Mouse (Mus musculus) cerebellum, postnatal 10 days (tissue): ENCODE measurements at regions not wholly inside any gene's neighbourhood (a gene's known extent, or its start where the extent isn't known, plus 50 kb on each side); places are given as distances from the start of the nearest gene placed in this dataset.

Source experiments
- DNase-seq, 2 experiments: peaks; one replicate each; pipeline ENCODE4 v3.0.0; 2021; ENCODE audit warnings: mixed read lengths in 2 of 2

DNA sequence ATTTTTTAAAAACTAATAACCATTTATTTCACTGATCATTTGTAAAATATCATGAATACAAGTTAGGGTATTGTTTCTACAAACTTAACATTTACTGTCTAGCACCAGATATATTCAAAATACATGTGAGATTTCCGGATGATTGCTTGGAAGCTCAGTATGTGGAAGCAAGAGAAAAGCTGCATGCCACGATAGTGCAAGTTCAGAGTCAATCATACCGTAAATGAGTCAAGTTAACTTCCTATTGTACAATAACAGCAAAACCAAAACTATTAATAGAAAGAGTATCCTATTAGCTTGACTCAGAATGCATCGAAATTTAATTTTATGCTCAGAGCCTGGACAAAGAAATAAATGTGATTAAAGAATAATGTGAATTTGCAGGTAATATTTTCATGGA, 1284.6 kb upstream of the Cited2 start:
- no peak for DNase-seq

DNA sequence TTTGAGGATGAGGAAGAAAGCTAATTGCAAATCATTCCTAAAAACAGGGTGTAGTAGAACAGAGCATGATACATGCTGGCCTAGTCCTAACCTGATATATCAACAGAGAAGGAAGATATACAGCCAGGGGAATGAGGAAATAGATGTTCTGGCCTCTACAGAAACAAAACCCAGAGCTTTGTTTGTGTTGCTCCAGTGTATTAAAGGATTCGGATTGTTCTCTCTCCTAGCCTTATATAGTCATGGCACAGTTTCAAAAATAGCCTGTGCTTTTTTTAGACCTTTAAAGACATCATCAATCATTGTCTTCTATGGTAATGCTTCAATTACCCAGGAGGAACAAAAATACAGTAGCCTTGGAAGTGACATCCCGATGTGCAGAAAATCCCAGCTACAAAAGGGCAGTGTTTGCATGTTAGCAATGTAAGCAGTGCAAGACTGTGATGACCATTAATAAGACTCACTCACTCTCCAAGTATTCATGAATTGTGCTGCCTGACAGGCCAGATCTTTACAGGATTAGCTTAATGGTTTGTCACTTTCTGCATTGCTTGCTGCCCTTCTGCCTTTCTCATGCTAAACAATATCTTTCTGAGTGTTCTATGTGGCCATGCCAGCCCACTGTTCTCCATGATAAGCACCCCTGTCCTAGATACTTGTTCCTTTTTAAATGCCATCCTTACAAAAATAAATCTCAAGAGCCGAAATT, 1281.9 kb upstream of the Cited2 start:
- peak in 1 of 2 experiments; percentile 22 for DNase-seq

DNA sequence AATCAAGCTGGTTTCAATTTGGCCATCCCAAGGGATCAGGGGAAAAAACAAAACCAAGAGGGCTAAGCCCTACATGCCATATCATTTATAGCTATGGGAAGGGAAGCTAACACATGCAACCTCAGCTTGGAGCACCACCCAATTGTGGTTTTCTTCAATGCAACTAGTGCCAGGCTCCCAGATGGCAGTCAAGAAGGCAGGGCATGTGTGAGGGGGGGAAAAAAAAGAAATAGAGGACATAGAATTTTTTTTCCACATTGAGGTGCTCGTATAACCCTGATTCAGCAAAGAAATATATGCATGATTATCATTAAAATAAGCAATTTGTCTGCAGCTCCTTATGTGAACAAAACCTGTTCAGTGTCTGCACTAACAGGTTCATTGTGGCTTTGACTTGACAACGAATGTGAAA, 1281.4 kb upstream of the Cited2 start:
- peak; percentile 59 to 65 for DNase-seq

DNA sequence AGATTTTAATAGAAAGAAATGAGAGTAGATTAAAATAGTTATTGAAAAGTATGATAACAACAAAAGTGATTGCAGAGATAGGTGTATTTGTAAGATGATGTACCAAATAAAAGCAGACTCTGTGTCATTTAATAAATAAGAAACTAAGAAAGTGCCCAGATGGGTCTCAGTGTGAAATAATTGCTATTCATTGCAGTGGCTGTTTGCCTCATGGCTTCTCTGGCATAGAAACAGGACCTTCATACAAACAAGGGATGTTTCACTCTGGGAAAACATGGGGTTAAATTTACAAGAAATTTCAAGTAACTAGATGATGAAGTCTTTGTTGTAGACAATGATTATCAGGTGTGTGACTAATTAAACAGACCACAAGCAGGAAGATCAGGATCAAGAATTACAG, 1279.1 kb upstream of the Cited2 start:
- peak; percentile 59 to 65 for DNase-seq

DNA sequence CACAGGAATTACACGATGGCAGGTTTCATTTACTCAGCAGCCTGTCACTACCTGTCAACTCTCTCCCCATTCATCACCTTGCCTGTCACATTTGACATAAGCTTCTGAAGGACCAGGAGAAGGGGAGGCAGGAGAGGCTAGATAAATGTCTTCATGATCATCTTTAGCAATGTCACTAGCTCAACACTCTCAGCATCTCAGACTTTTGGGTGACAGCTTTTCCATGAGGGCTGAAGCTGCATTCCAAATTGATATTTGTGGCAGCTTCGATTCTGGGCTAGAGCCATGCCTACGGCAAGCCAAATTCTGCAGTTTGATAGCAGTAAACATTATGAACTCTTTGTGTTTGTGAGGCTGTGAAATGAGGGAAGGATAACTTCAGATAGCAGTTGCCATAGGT, 1255.1 kb upstream of the Cited2 start:
- DNase-seq = peak; percentile 12 to 20

DNA sequence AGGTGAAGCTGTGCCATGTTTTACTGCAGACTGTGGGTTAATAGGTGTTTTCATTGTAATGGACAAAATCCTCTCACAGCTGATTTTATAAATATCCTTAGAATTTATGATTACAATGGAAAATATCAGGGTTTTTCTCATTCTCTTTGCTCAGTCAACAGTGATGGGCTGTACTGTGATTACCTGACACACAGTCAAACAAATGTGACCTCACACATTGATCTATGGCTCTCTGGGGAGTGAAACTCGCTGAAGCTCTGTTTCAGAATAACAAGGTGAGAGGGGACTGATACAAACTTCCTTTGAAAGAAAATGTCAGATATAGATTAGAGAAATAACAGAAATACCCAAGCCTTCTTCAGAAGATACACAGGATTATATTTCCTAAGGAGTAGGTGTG, 1253.3 kb upstream of the Cited2 start:
- no peak for DNase-seq

DNA sequence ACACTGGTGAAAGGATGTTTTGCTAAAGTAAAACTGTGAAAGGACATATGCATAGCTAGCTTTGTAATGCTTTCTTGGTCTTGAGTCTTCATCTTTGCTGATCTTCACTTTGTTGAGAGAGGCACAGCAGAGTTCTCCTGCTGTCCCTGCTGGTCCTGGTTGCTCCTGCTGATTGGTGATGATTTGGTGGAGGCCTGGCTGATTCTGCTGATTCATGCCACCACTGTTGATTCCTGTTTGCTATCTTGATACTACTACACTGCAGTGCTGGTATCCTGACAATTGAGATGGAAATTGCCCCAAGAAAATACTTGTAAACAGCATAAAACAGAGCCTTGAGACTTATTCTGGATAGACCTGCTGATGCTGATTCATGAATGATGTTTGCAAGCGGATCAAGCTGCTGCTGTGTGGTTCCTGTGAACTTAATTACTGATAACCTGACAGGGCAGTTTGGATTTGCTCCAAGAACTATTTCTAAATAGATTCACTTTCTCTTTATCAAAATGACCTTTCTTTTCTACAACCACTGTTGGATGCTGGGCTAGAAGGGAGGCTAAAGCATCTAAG, 1249.0 kb upstream of the Cited2 start:
- no peak for DNase-seq

DNA sequence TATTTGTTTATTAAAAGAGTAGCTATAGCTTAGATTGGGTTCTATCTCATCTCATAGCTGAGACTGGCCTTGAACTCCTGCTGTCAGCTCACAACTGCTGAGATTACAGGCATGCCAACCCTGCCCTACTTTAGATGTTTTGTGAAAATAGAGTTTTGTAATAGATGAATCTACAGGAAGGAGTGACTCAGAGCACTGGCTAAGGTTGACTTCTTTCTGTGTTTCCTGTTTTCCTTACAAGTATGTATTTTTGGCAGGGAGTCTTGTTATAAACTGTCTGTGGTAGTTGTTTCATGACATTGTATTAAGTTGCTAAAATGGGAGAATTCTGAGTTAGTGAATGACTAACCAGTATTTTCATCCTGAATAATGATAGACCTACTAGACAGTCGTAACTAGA, 1224.4 kb upstream of the Cited2 start:
- no peak for DNase-seq

DNA sequence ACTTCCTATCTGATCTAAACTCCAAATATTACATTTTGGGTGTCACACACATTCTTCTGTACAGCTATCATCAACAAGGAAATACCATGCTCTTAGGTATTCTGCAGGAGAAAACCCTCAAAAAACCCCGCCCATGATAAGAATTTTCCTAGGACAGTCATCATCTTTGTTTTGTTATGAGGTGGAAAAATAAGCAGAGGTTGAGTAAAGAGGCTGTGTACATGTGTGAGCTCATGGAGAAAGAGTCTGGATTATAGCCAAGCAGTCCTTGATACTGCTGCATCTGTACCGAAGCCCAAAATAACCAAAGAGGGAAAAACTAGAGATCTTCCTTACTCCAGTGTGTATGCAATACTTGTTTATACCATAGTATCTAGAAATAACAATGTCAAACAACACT, 1215.3 kb upstream of the Cited2 start:
- no peak for DNase-seq

DNA sequence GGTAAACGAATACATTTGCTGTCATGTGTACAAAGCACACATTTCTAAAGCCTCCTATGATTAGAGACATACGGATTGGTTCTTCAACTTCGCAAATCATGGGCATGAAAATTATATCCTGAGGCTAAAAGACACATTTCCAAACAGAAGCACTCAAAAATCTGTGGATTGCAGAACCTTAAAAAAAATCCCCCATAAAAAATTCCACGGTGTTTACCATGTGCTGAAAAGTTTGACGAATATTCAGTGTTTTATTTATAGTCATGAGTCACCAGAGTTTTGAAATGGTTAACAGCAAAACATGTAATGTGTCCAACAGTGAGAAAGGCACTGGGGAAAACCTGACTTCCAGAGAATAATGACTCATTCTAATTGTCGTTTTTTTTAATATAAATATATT, 1214.9 kb upstream of the Cited2 start:
- DNase-seq = no peak

DNA sequence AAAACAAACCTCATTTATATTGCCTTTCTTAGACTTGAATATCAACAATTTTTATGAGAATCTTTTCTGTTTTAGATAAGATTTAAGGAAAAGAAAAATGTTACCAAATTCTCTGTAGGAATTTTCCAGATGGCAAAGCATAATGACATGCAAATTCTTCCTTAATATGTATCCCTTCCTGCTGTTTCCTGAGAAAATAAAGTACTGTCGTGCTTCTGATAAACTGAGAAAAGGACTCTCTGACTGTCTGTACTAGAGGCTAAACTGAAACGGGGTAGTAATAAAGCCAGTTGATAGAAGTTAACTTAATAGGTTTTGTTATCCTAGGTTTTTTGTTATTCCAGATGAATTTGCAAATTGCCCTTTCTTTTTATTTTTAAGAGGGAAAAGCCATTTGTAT, 1208.4 kb upstream of the Cited2 start:
- no peak for DNase-seq

DNA sequence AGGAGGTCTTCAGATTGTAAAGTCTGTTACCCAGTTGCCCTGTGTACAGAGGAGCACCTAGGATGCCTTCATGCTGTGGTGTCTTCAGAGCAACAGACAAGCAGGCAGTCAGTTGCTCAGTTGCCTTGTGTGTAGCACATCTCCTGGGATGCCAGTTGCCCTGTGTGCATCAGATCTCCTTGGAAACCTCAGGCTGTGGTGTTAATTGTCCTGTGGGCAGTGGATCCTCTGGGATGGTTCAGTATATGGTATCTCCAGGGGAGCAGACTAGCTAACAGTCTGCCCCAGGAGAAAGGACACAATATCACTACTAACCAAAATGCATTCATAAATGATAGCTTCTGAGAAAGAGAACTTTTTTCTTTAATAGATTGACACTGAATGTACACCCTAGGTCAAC, 1201.1 kb upstream of the Cited2 start:
- no peak for DNase-seq

DNA sequence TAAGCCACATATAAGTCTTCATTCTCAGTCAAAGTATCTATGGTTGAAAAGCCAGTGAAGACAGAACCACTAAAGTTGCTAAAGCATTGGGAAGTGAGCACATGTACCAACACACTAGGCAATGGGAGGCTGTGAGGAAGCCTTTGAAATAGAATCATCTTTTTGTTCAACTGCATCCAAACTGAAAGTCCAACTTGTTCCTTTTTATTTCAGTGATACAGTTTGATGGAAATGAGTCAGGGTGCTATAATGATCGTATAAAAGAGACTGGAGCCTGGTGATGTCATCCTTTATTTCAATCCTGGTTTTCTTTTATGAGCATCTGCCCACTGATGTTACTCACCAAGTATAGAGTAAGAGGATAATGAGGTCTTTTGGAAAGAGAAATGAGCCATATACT, 1198.9 kb upstream of the Cited2 start:
- DNase-seq = no peak

DNA sequence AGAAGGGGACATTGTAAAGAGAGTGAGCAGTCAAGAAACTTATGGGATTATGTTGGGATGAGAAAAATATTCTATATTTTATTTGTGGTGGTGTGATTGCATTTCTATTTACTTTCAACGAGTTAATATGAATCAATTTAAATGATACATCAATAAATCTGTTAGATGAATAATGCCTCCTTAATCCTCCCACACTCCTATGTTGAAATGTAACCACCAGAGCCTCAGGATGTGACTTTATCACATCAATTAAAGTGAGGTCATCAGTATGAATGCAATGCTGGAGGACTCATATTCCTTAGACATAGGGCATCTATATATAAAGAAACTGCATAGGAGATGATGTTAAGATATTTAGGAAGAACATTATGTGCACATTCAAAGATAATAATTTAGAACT, 1195.3 kb upstream of the Cited2 start:
- no peak for DNase-seq

DNA sequence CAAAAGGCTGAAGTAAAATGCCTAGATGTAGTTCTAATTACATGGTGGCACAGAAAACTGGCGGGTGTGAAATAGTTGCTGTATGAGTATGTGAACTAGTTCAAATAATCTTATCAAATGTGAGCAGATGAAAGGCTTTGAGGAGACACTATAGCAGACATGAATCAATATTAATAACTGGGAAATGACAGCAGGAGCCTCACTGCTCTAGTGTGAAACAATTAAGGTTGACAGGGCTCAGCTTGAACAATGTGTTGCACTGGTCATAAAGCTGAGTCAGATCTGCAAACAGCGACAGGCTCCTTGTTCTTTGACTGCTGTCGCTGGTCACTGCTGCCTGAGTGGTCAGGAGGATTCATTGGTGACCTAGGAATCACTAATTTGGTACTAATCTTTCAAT, 1185.4 kb upstream of the Cited2 start:
- DNase-seq = peak; percentile 11 to 16

DNA sequence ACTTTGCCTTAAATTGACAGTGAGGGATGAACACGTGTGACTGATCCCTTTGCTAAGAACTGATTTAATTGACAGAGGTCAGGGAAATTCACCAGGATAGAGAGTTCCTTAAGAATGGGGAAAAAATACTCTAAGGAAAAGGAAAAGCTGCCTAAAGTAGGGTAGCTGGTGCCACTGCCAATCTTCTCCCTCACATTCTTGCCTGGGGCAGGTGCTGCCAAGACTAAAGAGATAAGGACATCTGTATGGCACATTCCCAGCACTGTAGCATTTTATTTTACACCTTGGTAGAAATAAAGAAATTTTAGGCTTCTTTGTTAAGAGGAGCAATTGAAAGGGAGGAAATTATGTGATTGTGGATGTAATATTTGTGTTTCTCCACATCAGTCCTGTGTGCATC, 1184.6 kb upstream of the Cited2 start:
- DNase-seq = no peak

DNA sequence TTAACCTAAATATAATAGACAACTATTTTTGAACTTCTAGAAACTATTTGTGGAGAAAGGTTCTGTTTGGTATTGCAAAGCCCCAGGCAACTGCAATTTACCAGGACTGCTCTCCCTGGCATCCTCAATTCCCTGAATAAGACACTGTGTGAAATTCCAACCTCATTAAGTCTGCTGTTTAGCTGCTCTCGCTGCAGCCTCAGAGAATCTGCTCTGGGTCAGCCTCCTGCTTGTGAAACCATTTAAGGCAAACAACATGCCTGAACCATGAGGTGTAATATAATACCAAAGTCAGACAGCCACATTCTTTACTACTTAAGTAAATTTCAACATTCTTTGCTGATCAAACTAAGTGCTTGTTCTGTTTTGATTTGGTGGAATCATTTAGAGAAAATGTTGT, 1177.6 kb upstream of the Cited2 start:
- DNase-seq = no peak

DNA sequence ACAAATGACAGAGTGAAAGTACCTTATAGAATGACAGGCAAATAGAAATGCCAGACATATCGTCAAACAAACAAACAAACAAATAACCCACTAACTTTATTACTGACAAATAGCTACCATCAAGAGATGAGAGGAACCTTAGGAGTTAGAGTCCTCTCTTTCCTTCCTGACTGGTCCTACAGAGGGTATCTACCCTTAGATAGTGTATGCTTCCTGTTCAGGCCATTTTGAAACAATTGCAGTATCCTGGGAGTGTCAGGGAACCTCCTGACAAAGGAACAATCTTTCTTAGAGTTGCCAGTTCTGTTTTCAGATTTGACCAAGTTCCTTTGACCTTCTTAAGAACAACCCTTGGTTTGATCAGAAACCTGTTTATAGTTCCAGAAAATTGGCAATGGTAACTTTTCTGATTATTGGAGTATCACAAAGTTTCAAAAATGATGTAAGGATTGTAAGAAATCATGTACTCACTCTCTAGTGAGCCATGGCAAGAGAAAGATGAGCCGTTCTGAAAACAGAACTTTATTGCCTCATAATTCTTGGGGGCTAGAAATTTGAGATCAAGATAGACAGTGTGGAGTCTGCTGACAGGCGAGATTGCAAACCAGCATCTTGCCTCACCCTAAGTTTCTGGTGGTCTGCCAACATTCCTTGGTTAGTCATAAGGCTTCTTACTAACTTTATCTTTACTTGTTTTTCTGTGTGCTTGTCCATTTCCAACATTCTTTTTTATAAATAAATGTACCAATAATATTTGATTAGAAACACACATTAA, 1170.0 kb upstream of the Cited2 start:
- DNase-seq = peak; percentile 61 to 62

DNA sequence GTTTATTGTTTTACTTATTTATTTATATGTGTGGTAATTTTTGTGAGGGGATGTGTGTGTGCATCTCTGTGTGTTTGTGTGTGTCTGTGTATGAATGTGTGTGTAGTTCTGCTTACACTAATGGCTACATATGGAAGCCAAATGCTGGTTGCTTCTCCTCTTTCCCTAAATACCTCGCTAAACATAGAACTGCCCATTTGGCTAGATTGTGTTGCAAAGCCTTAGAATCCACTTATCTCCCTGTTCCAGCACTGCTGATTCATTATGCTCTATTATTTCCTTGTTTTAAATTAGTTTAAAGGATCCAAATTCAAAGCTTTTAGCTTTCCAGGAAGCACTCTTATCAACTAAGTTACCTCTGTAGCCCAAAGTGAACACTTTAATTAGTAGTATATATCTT, 1148.5 kb upstream of the Cited2 start:
- no peak for DNase-seq

DNA sequence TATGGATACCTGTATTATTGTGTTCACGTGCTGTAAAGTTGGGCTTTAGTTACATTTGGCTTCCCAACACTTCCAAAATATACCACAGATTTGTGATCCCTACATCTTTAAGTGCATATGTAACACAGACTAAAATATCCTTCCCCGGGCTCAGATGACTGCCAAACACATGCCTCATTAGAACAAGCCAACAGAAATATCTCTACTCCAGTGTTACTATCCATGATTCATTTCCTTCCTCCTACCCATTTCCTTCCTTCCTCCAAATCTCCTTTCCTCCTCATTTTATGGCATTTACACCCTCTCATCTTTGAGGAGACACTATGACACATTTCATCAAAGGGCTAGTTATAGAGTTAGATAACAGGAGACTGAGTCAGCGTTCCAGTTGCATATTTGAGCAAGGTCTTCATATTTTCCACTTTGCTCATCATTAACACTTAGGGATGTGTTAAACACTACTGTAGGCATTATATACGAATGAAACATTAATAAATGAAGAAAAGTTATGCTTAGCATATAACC, 1144.4 kb upstream of the Cited2 start:
- DNase-seq = no peak

DNA sequence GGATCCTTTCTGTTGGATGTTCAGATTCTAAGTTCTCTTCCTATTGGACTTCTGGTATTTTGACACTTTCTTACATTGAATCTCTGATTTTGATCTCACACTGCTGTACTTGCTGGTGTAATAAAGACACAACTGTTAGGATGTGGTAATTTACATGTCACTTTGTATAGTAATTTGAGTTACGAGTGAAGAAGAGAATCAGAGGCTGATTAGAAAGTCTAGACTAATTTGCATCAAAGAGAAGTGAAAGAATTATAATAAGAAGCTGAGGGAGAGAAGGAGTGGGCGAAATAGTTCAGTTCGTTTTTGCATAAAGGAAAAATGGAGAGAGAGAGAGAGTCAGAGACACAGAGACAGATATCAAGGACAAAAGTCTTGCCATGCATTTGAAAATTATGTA, 1142.8 kb upstream of the Cited2 start:
- DNase-seq = no peak

DNA sequence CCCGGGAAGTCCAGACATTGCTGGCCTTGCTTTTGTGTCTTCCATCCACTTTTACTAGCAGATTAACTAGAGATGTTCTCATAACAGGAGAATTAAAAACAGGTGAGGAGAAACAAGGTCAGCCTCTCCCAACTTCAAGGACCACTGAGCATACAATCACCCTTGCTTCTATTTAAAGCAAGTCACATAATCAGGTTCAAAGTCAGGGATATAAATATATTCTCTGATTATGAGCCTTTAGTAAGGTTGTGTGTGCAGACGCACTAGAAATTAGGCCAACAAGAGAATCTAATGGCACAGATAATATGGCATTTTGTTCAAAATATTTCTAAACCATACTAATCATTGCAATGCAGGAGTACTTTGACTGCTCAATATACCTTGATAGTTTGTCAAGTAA, 1134.2 kb upstream of the Cited2 start:
- no peak for DNase-seq

DNA sequence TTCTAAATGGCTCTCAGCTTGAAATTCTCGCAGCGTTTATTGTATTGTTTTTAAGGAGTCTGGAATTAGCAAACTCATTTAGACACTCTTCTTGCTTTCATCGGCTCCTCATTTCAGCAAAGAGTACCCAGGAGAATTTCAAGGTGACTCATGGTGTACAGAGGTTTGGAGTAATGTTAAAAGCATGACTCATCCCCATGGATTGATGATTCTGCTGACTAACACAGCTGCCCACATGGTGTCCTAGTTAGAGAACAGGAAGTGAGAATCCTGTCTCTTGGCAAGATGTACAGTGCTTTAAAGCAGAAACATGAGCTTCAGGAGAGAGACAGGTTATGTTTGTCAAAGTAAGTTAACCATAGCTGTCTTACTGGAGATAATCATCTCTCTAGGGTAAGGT, 1133.6 kb upstream of the Cited2 start:
- no peak for DNase-seq

DNA sequence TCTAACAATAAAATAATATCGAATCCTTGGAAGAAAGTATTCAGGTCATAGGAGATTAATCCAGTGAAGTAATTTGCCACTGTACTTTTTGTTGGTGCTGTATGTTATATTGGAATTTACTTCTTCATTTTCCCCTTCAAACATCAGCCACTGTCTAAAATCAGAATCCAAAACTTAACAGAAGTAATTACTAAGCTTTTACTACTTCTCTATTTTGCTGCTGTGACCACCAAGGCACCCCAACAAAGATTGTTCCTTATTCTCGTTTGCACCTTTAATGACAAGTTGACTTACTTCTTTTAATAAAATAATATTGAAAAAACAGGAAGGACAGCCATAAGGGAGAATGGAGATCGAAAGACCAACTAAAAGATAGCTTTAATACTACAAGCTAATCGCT, 1130.1 kb upstream of the Cited2 start:
- no peak for DNase-seq
